Mouse (Mus musculus) kidney, adult 8-10 months (tissue): ENCODE data around the gene 1700109H08Rik.
A peak's percentile ranks its signal among the peaks of the same experiment; 100 is the strongest.
"Not testable (repeated sequence)": the region's sequence is repeated elsewhere in the genome, so short reads cannot be mapped to it uniquely, and the experiment has no call there.

Experiments used
- DNase-seq, 2 experiments: peaks; one replicate each; pipeline ENCODE4 v3.0.0; 2022

Gene 1700109H08Rik

GRCm38 (mm10) chr5:3571266-3571665 lies at the start of gene 1700109H08Rik:
1700109H08Rik (plus strand) TSS chr5:3571566.
- DNase-seq: no peak

- DNase-seq: no peak
These were observed 49.6 kb upstream of the 1700109H08Rik start for GRCm38 (mm10) chr5:3521741-3522140.

GRCm38 (mm10) chr5:3522826-3523225 lies 48.5 kb upstream of the 1700109H08Rik start:
- DNase-seq: peak in 1 of 2 experiments; percentile 32

- no peak for DNase-seq
These were observed 44.2 kb upstream of the 1700109H08Rik start for GRCm38 (mm10) chr5:3527041-3527691.

- no peak for DNase-seq
These were observed 41.7 kb upstream of the 1700109H08Rik start for GRCm38 (mm10) chr5:3529585-3530189.

- DNase-seq: not testable (repeated sequence)
These were observed 39.3 kb upstream of the 1700109H08Rik start for GRCm38 (mm10) chr5:3532048-3532447.

- DNase-seq: no peak
These were observed 34.7 kb upstream of the 1700109H08Rik start for GRCm38 (mm10) chr5:3536592-3537212.

- no peak for DNase-seq
These were observed 32.6 kb upstream of the 1700109H08Rik start for GRCm38 (mm10) chr5:3538505-3539472.

- DNase-seq: no peak
These were observed 29.5 kb upstream of the 1700109H08Rik start for GRCm38 (mm10) chr5:3541871-3542270.

GRCm38 (mm10) chr5:3543629-3544479 lies 27.5 kb upstream of the 1700109H08Rik start, which contains the start of gene Fam133b:
Fam133b (plus strand) TSS chr5:3543833.
- peak; percentile 92 to 97 for DNase-seq

- DNase-seq: no peak
These were observed 26.9 kb upstream of the 1700109H08Rik start for GRCm38 (mm10) chr5:3544480-3544769.

GRCm38 (mm10) chr5:3546226-3546625 lies 25.1 kb upstream of the 1700109H08Rik start:
- DNase-seq: peak; percentile 79 to 82

- no peak for DNase-seq
These were observed 19.9 kb upstream of the 1700109H08Rik start for GRCm38 (mm10) chr5:3551481-3551880.

GRCm38 (mm10) chr5:3554198-3554597 lies 17.2 kb upstream of the 1700109H08Rik start:
- DNase-seq: no peak

GRCm38 (mm10) chr5:3574825-3575224 lies 3.5 kb downstream of the 1700109H08Rik start:
- DNase-seq: no peak

GRCm38 (mm10) chr5:3577939-3578338 lies 6.6 kb downstream of the 1700109H08Rik start:
- no peak for DNase-seq

GRCm38 (mm10) chr5:3579066-3579465 lies 7.7 kb downstream of the 1700109H08Rik start:
- no peak for DNase-seq

- peak; percentile 96 to 97 for DNase-seq
These were observed 24.5 kb downstream of the 1700109H08Rik start, which contains the start of gene Pex1 for GRCm38 (mm10) chr5:3595693-3596398. Pex1 (plus strand) TSS chr5:3596066.

GRCm38 (mm10) chr5:3596399-3596766 lies 25.0 kb downstream of the 1700109H08Rik start, which contains the start of gene Rbm48:
Rbm48 (minus strand) TSS chr5:3596585.
- DNase-seq: peak; percentile 79 to 81

- DNase-seq: no peak
These were observed 25.8 kb downstream of the 1700109H08Rik start for GRCm38 (mm10) chr5:3597171-3597570.

GRCm38 (mm10) chr5:3598766-3599165 lies 27.4 kb downstream of the 1700109H08Rik start:
- DNase-seq: no peak
